Mouse (Mus musculus) midbrain, postnatal 0 days (tissue): ENCODE measurements around the gene Ddx19a. TPM values are rescaled to one million over a fixed set of nuclear protein-coding genes. Genes with fewer than 3 reads are reported as not detected.
"Not testable (repeated sequence)": the region's sequence is repeated elsewhere in the genome, so short reads cannot be mapped to it uniquely, and the experiment has no call there.

Experiments used
- ATAC-seq: fragments of 200-750 bp; cut with Nextera tagmentation; 2 replicates; pipeline ENCODE4 v1.8.0; 2017; ENCODE audit warnings: moderate number of reproducible peaks, mild to moderate bottlenecking, moderate TSS enrichment, moderate library complexity; ENCODE audit not compliant: low FRiP score
- DNase-seq: peaks from one replicate; pipeline ENCODE4 v3.0.0-alpha.2; 2015; ENCODE audit warnings: low spot score
- H3K27ac ChIP-seq: fragments of 300-500 bp; sonication (generic); 2 replicates; pipeline ENCODE4 v1.5.1; 2014; ENCODE audit warnings: low read depth, mild to moderate bottlenecking, low read length, mixed read lengths
- H3K27me3 ChIP-seq: fragments of 300-500 bp; sonication (generic); 2 replicates; pipeline ENCODE4 v1.6.1; 2014; ENCODE audit warnings: low read length, control low read depth, mixed read lengths; ENCODE audit not compliant: insufficient read depth
- H3K36me3 ChIP-seq: fragments of 300-500 bp; sonication (generic); 2 replicates; pipeline ENCODE4 v1.6.1; 2014; ENCODE audit warnings: low read length, control low read depth, mixed read lengths; ENCODE audit not compliant: insufficient read depth
- H3K4me1 ChIP-seq: fragments of 300-500 bp; sonication (generic); 2 replicates; pipeline ENCODE4 v1.6.1; 2014; ENCODE audit warnings: mild to moderate bottlenecking, control low read depth, antibody characterized with exemption, low read length, mixed read lengths; ENCODE audit not compliant: insufficient read depth
- H3K4me2 ChIP-seq: fragments of 300-500 bp; sonication (generic); 2 replicates; pipeline ENCODE4 v1.6.1; 2014; ENCODE audit warnings: low read depth, mild to moderate bottlenecking, low read length, mixed read lengths; ENCODE audit not compliant: poor library complexity, severe bottlenecking
- H3K4me3 ChIP-seq: fragments of 300-500 bp; sonication (generic); 2 replicates; pipeline ENCODE4 v1.5.1; 2014; ENCODE audit warnings: low read depth, mild to moderate bottlenecking, low read length, moderate library complexity
- H3K9ac ChIP-seq: fragments of 300-500 bp; sonication (generic); replicated peaks from 2 replicates; pipeline ENCODE4 v1.6.1; 2014; ENCODE audit warnings: mild to moderate bottlenecking, low read length, moderate library complexity, mixed read lengths; ENCODE audit not compliant: poor library complexity, severe bottlenecking
- H3K9me3 ChIP-seq: fragments of 300-500 bp; sonication (generic); 2 replicates; pipeline ENCODE4 v1.6.1; 2016; ENCODE audit warnings: low read length, control low read depth
- CTCF ChIP-seq: IDR thresholded peaks from 2 replicates; pipeline ENCODE4 v1.5.1; 2016; ENCODE audit warnings: antibody characterized with exemption, mild to moderate bottlenecking
- WGBS: fragments of 180-500 bp; shearing (Covaris S2); extraction: QIAGEN DNeasy Blood & Tissue Kit; methylation state at CpG from one replicate; pipeline ENCODE4 v1.1.7; 2014; 5-methylcytosine and 5-hydroxymethylcytosine counted together
- polyA plus RNA-seq: library from polyadenylated mRNA; unstranded; fragments of >200 nt; fragmentation: Nextera tagmentation; extraction: Ambion mirVana; gene quantifications from 2 replicates; pipeline ENCODE4 v1.2.1, GENCODE M21; 2015
- total RNA-seq: library from RNA; depleted of rRNA; stranded (reverse); fragments of >200 nt; gene quantifications from 2 replicates; pipeline ENCODE4 v1.2.3, GENCODE M21; 2014

The Ddx19a gene
- total and polyA plus RNA-seq, 2 experiments from 2014 or later, result 13.4 to 31.6 TPM

- Histone ChIP-seq H3K4me2 (peak overlapping the region; percentile 64), H3K4me3 (peak overlapping the region; percentile 71), H3K9ac (peak overlapping the region; percentile 86), H3K27me3 (0 out of 2 replicates have a peak, but pooled peaks cover 7% of the 10 kb centered on the region), H3K36me3 (peaks cover 10% of the 10 kb centered on the region), H3K4me1 (no peaks in the 10 kb centered on the region), H3K27ac (peak overlapping the region; percentile 90), H3K9me3 (no peaks in the 10 kb centered on the region)
- DNase-seq, result peak; percentile 100
- no peak for TF ChIP-seq CTCF
- 6% methylated on average over 36 of the region's 37 CpGs for WGBS
- peak; percentile 99 for ATAC-seq
Measured at GRCm38 (mm10) chr8:111033482-111034215, 36.0 kb upstream of the Ddx19a start.

DNA sequence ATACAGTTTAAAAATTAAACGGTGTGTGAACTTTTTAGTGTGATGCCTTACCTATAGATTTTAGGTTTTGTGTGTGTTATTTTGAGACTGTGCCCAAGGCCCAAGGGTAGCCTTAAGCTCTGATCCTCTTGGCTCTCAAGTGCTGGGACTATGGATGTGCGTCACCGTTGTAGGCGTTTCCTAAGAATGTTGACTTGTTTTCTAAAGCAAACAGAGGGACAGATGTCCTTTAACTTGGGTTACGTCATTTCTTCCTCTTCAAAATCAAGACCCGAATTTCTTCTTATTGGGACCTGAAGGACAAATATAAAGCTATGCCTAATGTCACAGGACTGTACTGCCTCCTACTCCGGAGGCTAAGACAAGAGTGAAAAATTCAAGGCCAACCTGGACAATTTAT is 35.3 kb upstream of the Ddx19a start, which contains the start of gene Aars:
TSS of gene Aars (plus strand) at position 229 of the 400 bp plus-strand sequence.
- no peak for TF ChIP-seq CTCF
- Histone ChIP-seq H3K9ac (peak within 1 kb of the TSS; percentile 86), H3K4me3 (peak within 1 kb of the TSS; percentile 71), H3K9me3 (no peaks in the 10 kb centered on the region), H3K27me3 (0 out of 2 replicates have a peak, but pooled peaks cover 7% of the 10 kb centered on the region), H3K27ac (peak within 1 kb of the TSS; percentile 90), H3K36me3 (peaks cover 4% of the 10 kb centered on the region; the same call in 1 of the 2 replicates), H3K4me2 (peak within 1 kb of the TSS; percentile 64), H3K4me1 (no peaks in the 10 kb centered on the region)
- DNase-seq, result no peak
- WGBS, result 97% methylated on average over 7 of the region's 7 CpGs
- no peak for ATAC-seq

GRCm38 (mm10) chr8:111031572-111031971 is 34.0 kb upstream of the Ddx19a start, which contains the start of gene Ddx19b:
Gene Ddx19b (minus strand): TSS chr8:111031751.
- DNase-seq (no peak), ATAC-seq (no peak)
- Histone ChIP-seq H3K27ac (no peak within 1 kb of the TSS), H3K27me3 (0 out of 2 replicates have a peak, but pooled peaks cover 7% of the 10 kb centered on the region), H3K9me3 (no peaks in the 10 kb centered on the region), H3K4me3 (no peak within 1 kb of the TSS), H3K4me1 (no peaks in the 10 kb centered on the region), H3K36me3 (no peaks in the 10 kb centered on the region), H3K9ac (no peak within 1 kb of the TSS), H3K4me2 (no peak within 1 kb of the TSS)
- WGBS, result 96% methylated on average over 19 of the region's 19 CpGs
- no peak for TF ChIP-seq CTCF

DNA sequence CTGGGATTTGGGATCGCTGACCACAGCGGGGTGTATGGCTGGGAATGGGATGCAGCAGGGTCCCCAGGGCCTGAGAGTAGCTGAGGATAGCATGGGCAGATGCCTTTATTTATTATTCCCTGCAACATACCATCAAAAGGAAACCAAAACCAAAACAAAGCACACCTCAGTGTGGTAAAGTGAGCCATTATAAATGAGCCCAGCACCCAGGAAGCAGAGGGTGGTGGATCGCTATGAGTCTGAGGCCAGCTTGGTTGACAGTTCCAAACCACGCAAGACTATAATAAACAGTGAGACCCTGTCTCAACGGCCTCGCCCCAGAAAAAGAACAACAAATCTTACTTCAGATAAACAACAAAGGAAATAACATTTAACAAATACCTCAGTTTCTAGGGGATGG is 32.4 kb upstream of the Ddx19a start:
- Histone ChIP-seq H3K9me3 (no peaks in the 10 kb centered on the region), H3K4me3 (no peak overlapping the region), H3K27me3 (0 out of 2 replicates have a peak, but pooled peaks cover 7% of the 10 kb centered on the region), H3K36me3 (no peaks in the 10 kb centered on the region), H3K4me2 (no peak overlapping the region), H3K4me1 (no peaks in the 10 kb centered on the region), H3K27ac (no peak overlapping the region), H3K9ac (no peak overlapping the region)
- TF ChIP-seq CTCF, result no peak
- WGBS, result 82% methylated on average over 6 of the region's 6 CpGs
- ATAC-seq, result no peak
- DNase-seq, result no peak

- Histone ChIP-seq H3K9ac (no peak overlapping the region), H3K27me3 (0 out of 2 replicates have a peak, but pooled peaks cover 7% of the 10 kb centered on the region), H3K9me3 (no peaks in the 10 kb centered on the region), H3K4me3 (no peak overlapping the region), H3K36me3 (no peaks in the 10 kb centered on the region), H3K4me1 (no peaks in the 10 kb centered on the region), H3K27ac (no peak overlapping the region), H3K4me2 (no peak overlapping the region)
- WGBS, result 61% methylated on average over 4 of the region's 4 CpGs
- no peak for ATAC-seq
- TF ChIP-seq CTCF, result no peak
- DNase-seq, result no peak
Measured at GRCm38 (mm10) chr8:111029589-111029988, 32.0 kb upstream of the Ddx19a start.

DNA sequence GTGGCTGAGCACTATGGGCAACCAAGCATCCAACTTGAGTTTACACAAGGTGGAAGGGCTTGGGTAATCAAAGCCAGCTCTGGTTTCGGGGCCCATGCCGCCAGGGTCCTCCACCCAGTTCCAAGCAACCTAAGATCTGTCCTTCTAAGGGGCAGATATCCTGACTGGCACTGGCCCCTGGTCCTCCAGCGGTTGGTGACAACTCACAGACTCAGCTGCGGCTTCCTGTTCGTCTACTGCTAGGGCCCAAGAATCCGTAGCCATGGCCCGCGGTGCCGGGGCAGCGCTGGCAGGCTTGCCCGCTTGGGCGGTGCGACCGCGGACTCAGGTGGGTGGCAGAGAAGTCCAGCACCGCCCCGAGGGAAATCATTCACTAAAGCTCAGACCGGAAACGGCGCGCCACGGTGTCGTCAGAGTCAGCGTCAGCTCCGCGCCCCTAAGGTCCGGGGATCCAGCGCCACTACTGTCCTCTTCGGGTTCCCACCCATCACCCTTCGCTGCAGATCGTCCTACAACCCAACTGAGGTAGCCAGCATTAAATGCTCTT is 29.9 kb upstream of the Ddx19a start:
- 0% methylated on average over 31 of the region's 31 CpGs for WGBS
- Histone ChIP-seq H3K9me3 (no peaks in the 10 kb centered on the region), H3K9ac (peak overlapping the region; percentile 86), H3K36me3 (no peaks in the 10 kb centered on the region), H3K4me2 (peak overlapping the region; percentile 73), H3K4me3 (peak overlapping the region; percentile 72), H3K4me1 (no peaks in the 10 kb centered on the region), H3K27me3 (0 out of 2 replicates have a peak, but pooled peaks cover 7% of the 10 kb centered on the region), H3K27ac (peak overlapping the region; percentile 75)
- ATAC-seq (peak; percentile 87), DNase-seq (peak; percentile 95)
- peak; percentile 18; the same call in 1 of the 2 replicates for TF ChIP-seq CTCF

GRCm38 (mm10) chr8:111026609-111027008 is 29.0 kb upstream of the Ddx19a start:
- H3K27ac ChIP-seq, ATAC-seq, DNase-seq, H3K4me3 ChIP-seq, H3K9ac ChIP-seq, H3K9me3 ChIP-seq, H3K4me2 ChIP-seq, H3K27me3 ChIP-seq, H3K4me1 ChIP-seq, H3K36me3 ChIP-seq: not testable (repeated sequence)
- 100% methylated on average over 1 of the region's 2 CpGs for whole genome bisulfite sequencing

DNA sequence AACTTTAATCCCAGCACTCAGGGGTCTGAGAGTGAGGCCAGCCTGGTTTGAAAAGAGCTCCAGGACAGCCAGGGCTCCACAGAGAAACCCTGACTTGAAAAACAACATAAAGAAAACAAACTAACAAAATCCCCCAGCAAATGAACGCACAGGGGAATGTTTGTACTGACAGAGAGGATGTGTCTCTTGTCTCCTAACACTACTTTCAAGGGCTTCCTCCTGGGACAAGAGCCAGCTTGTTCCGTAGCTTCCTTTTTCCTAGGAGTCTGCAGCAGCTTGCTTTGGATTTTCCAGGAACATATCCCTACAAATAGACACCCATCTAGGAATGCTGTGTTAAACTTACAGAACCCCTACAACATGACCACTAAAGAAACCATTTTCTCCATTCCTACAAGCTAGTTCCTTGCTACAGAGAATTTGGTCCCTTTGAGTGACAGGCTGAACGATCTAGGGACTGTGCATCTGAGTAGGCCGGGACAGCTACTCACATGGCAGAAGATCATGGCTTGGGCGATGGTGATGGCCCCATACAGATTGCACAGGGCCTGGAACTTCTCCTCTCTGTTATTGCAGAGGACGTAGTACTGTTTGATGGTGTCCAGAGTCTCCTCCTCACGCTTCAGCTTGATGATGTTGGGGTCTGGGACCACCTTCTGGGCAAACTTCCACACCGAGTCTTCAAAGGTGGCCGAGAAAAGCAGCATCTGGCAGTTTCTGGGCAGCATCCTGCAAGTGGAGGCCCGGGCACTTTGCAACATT is 12.8 kb upstream of the Ddx19a start:
- H3K9me3 ChIP-seq, H3K4me2 ChIP-seq, DNase-seq, H3K27ac ChIP-seq, H3K9ac ChIP-seq, H3K27me3 ChIP-seq, ATAC-seq, H3K4me1 ChIP-seq, H3K4me3 ChIP-seq: not testable (repeated sequence)
- H3K36me3 ChIP-seq, result peaks cover 38% of the 10 kb centered on the region
- WGBS, result 93% methylated on average over 8 of the region's 10 CpGs
